Mouse (Mus musculus) forebrain, postnatal 0 days (tissue): ENCODE measurements around the gene Anks1. TPM values are rescaled to one million over a fixed set of nuclear protein-coding genes. Genes with fewer than 3 reads are reported as not detected.
A peak's percentile ranks its signal among the peaks of the same experiment; 100 is the strongest.

Experiments used
- ATAC-seq: fragments of 200-750 bp; cut with Nextera tagmentation; 2 replicates; pipeline ENCODE4 v1.8.0; 2017; ENCODE audit warnings: mild to moderate bottlenecking, moderate library complexity
- DNase-seq: peaks from one replicate; pipeline ENCODE4 v3.0.0-alpha.2; 2015
- H3K27ac ChIP-seq: fragments of 300-500 bp; sonication (generic); 2 replicates; pipeline ENCODE4 v1.5.1; 2014; ENCODE audit warnings: low read depth, mild to moderate bottlenecking, antibody characterized with exemption, low read length, moderate library complexity, mixed read lengths
- H3K27me3 ChIP-seq: fragments of 300-500 bp; sonication (generic); 2 replicates; pipeline ENCODE4 v1.6.1; 2014; ENCODE audit warnings: mild to moderate bottlenecking, low read length, mixed read lengths; ENCODE audit not compliant: insufficient read depth
- H3K36me3 ChIP-seq: fragments of 300-500 bp; sonication (generic); 2 replicates; pipeline ENCODE4 v1.6.1; 2014; ENCODE audit warnings: mild to moderate bottlenecking, moderate library complexity; ENCODE audit not compliant: insufficient read depth
- H3K4me1 ChIP-seq: fragments of 300-500 bp; sonication (generic); 2 replicates; pipeline ENCODE4 v1.6.1; 2014; ENCODE audit warnings: antibody characterized with exemption; ENCODE audit not compliant: insufficient read depth
- H3K4me2 ChIP-seq: fragments of 300-500 bp; sonication (generic); 2 replicates; pipeline ENCODE4 v1.6.1; 2014; ENCODE audit warnings: low read depth, mild to moderate bottlenecking, moderate library complexity
- H3K4me3 ChIP-seq: fragments of 300-500 bp; sonication (generic); 2 replicates; pipeline ENCODE4 v1.5.1; 2014; ENCODE audit warnings: low read depth, low read length, mixed read lengths
- H3K9ac ChIP-seq: fragments of 300-500 bp; sonication (generic); 2 replicates; pipeline ENCODE4 v1.6.1; 2014; ENCODE audit warnings: mild to moderate bottlenecking
- H3K9me3 ChIP-seq: fragments of 300-500 bp; sonication (generic); 2 replicates; pipeline ENCODE4 v1.6.1; 2016; ENCODE audit warnings: low read length
- CTCF ChIP-seq: sonication (generic); IDR thresholded peaks from 2 replicates; pipeline ENCODE4 v1.5.1; 2016; ENCODE audit warnings: antibody characterized with exemption, control low read depth, low read depth
- WGBS: fragments of 180-500 bp; shearing (Covaris S2); extraction: QIAGEN DNeasy Blood & Tissue Kit; methylation state at CpG from one replicate; pipeline ENCODE4 v1.1.7; 2014; 5-methylcytosine and 5-hydroxymethylcytosine counted together
- polyA plus RNA-seq: library from polyadenylated mRNA; unstranded; fragments of >200 nt; fragmentation: Nextera tagmentation; extraction: Ambion mirVana; gene quantifications from 2 replicates; pipeline ENCODE4 v1.2.1, GENCODE M21; 2015
- total RNA-seq: library from RNA; depleted of rRNA; stranded (reverse); fragments of >200 nt; gene quantifications from 2 replicates; pipeline ENCODE4 v1.2.3, GENCODE M21; 2014

The Anks1 gene
- total and polyA plus RNA-seq, 2 experiments from 2014 or later, result 21.1 to 67.4 TPM

GRCm38 (mm10) chr17:27911371-27911770 lies 2.3 kb downstream of the Anks1 start:
- no peak overlapping the region for H3K4me2 ChIP-seq
- no peak for TF ChIP-seq CTCF
- no peak for DNase-seq
- WGBS, result 90% methylated on average over 7 of the region's 7 CpGs
- peaks cover 6% of the 10 kb centered on the region; the same call in 1 of the 2 replicates for H3K36me3 ChIP-seq
- H3K27ac ChIP-seq, result no peak overlapping the region
- H3K4me1 ChIP-seq, result peaks cover 14% of the 10 kb centered on the region; the same call in 1 of the 2 replicates
- no peak overlapping the region for H3K4me3 ChIP-seq
- H3K27me3 ChIP-seq, result no peaks in the 10 kb centered on the region
- H3K9me3 ChIP-seq, result no peaks in the 10 kb centered on the region
- H3K9ac ChIP-seq, result no peak overlapping the region
- ATAC-seq, result no peak

GRCm38 (mm10) chr17:27914742-27915141 lies 5.6 kb downstream of the Anks1 start:
- TF ChIP-seq CTCF, result no peak
- Histone ChIP-seq H3K27ac (no peak overlapping the region), H3K4me2 (no peak overlapping the region), H3K27me3 (no peaks in the 10 kb centered on the region), H3K9me3 (no peaks in the 10 kb centered on the region), H3K36me3 (peaks cover 6% of the 10 kb centered on the region; the same call in 1 of the 2 replicates), H3K4me1 (0 out of 2 replicates have a peak, but pooled peaks cover 10% of the 10 kb centered on the region), H3K9ac (no peak overlapping the region), H3K4me3 (no peak overlapping the region)
- DNase-seq (no peak), ATAC-seq (no peak)
- 90% methylated on average over 4 of the region's 4 CpGs for WGBS

GRCm38 (mm10) chr17:27916366-27916765 lies 7.3 kb downstream of the Anks1 start:
- WGBS, result 83% methylated on average over 4 of the region's 4 CpGs

GRCm38 (mm10) chr17:27920676-27921075 lies 11.6 kb downstream of the Anks1 start:
- no peaks in the 10 kb centered on the region for H3K36me3 ChIP-seq
- no peak overlapping the region for H3K9ac ChIP-seq
- no peaks in the 10 kb centered on the region for H3K4me1 ChIP-seq
- H3K9me3 ChIP-seq, result no peaks in the 10 kb centered on the region
- no peak overlapping the region for H3K4me3 ChIP-seq
- no peak for TF ChIP-seq CTCF
- no peak overlapping the region for H3K27ac ChIP-seq
- no peaks in the 10 kb centered on the region for H3K27me3 ChIP-seq
- 64% methylated on average over 4 of the region's 4 CpGs for WGBS
- ATAC-seq (no peak), DNase-seq (no peak)
- H3K4me2 ChIP-seq, result no peak overlapping the region

More at GRCm38 (mm10) chr17:27916366-27916765, 7.3 kb downstream of the Anks1 start:
- Histone ChIP-seq H3K4me3 (no peak overlapping the region), H3K27me3 (no peaks in the 10 kb centered on the region), H3K27ac (no peak overlapping the region), H3K36me3 (peaks cover 6% of the 10 kb centered on the region; the same call in 1 of the 2 replicates), H3K9ac (no peak overlapping the region), H3K4me2 (no peak overlapping the region), H3K4me1 (no peaks in the 10 kb centered on the region), H3K9me3 (no peaks in the 10 kb centered on the region)
- DNase-seq (no peak), ATAC-seq (no peak)
- no peak for TF ChIP-seq CTCF

- 63% methylated on average over 11 of the region's 11 CpGs for WGBS
- peak overlapping the region; percentile 73 for H3K27ac ChIP-seq
- no peaks in the 10 kb centered on the region for H3K9me3 ChIP-seq
- no peaks in the 10 kb centered on the region; the same call in 1 of the 2 replicates for H3K36me3 ChIP-seq
- no peak overlapping the region for H3K9ac ChIP-seq
- peak; percentile 56 for DNase-seq
- ATAC-seq, result peak; percentile 69
- no peak overlapping the region for H3K4me2 ChIP-seq
- no peaks in the 10 kb centered on the region for H3K4me1 ChIP-seq
- TF ChIP-seq CTCF, result no peak
- no peaks in the 10 kb centered on the region for H3K27me3 ChIP-seq
- no peak overlapping the region for H3K4me3 ChIP-seq
Measured at GRCm38 (mm10) chr17:27922174-27922712, 13.1 kb downstream of the Anks1 start.

DNA sequence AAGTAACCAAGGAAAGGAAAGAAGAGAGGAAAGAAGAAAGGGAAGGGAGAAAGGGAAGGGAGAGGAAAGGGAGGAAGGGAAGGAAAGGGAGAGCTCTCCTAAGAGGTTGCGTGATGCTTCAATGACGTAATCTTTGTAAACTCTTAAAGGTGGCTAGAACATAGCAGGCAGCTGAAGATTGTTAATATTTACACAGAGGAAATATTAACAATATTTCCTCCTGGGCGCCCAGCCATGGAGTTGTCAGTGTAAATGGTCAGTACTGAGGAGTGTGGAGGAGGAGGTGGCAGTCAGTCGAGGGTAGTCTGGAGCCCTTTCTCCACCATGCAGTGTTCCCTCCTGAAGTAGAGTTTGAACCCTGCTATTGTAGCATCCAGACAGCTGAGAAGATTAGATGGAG lies 15.9 kb downstream of the Anks1 start:
- no peak overlapping the region for H3K4me2 ChIP-seq
- no peak overlapping the region for H3K27ac ChIP-seq
- H3K27me3 ChIP-seq, result no peaks in the 10 kb centered on the region
- no peaks in the 10 kb centered on the region; the same call in 1 of the 2 replicates for H3K36me3 ChIP-seq
- no peak for TF ChIP-seq CTCF
- no peaks in the 10 kb centered on the region for H3K9me3 ChIP-seq
- 81% methylated on average over 4 of the region's 4 CpGs for WGBS
- H3K9ac ChIP-seq, result no peak overlapping the region
- ATAC-seq (no peak), DNase-seq (no peak)
- no peak overlapping the region for H3K4me3 ChIP-seq
- H3K4me1 ChIP-seq, result no peaks in the 10 kb centered on the region

DNA sequence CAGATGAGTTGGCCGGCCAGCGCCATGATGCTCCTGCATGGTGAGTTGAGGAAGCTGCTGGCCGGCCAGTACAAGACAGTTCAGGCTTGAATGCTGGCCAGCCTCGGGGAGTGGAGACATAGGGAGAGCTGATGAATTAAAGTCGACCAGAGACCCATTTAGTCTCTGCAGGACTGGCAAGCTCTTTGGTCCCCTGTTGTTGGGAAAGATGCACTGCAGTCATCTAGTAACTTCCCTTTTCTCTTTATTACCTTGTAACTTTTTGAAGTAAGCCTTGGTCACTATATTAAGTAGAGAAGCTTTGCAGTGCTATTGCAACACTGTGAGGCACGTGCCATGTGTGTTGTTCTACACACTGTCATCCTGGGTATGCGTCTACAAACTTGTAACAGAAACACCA lies 16.4 kb downstream of the Anks1 start:
- Histone ChIP-seq H3K9me3 (no peaks in the 10 kb centered on the region), H3K9ac (no peak overlapping the region), H3K36me3 (no peaks in the 10 kb centered on the region; the same call in 1 of the 2 replicates), H3K27ac (no peak overlapping the region), H3K4me1 (no peaks in the 10 kb centered on the region), H3K4me3 (no peak overlapping the region), H3K4me2 (no peak overlapping the region), H3K27me3 (no peaks in the 10 kb centered on the region)
- ATAC-seq, result no peak
- no peak for DNase-seq
- 77% methylated on average over 7 of the region's 7 CpGs for WGBS
- TF ChIP-seq CTCF, result no peak
